In the genomic region with DNA sequence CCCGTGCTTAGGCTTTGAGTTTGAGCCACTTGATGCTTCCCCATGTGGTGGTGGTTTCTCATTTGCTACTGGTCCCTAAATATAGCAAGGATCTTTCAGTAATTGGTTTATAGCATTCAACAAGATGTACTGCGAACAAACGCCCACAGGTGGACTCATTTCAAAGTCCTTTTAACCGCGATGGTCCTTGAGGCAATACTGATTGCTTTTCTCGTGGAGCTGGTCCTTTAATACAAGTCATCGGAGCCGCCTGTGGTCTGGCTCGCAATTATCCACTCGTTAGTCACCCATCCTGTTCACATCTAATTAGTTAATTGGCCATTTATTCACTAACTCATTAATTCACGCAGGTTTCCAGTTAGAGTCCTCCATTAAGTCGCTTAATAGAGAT, we compare ENCODE assay signal across 10 mouse cellular contexts. TPM values are rescaled to one million over a fixed set of nuclear protein-coding genes. Genes with fewer than 3 reads are reported as not detected.
DNase-seq lines count a peak whose midpoint lies in the region; ATAC-seq lines count a peak whose summit lies in the region.
"Had no signal": no experiment of that assay in that cellular context is flagged by ENCODE, and none has a peak within 500 bp of the region (broad histone marks: within the 10 kb centered on the region; RNA-seq: fewer than 3 reads in every experiment).

No protein-coding gene starts in this region.

- H3K27me3 ChIP-seq in neural tube, embryonic 11.5 days (ENCODE audit: control insufficient read depth, insufficient read depth, low read length) = peaks cover 15% of the 10 kb centered on the region
- peaks cover 49% of the 10 kb centered on the region for H3K27me3 ChIP-seq in limb, embryonic 10.5 days (ENCODE audit: low read depth, poor library complexity, severe bottlenecking)
- H3K27me3 ChIP-seq in stomach, embryonic 16.5 days (ENCODE audit: control insufficient read depth, insufficient read depth, low read length) = peaks cover 21% of the 10 kb centered on the region

- peak overlapping the region; percentile 67; the same call in 1 of the 2 replicates for H3K9ac ChIP-seq in neural tube, embryonic 11.5 days (ENCODE audit: low read length)
- H3K9ac ChIP-seq in stomach, embryonic 16.5 days (ENCODE audit: low read length) = no peak overlapping the region

- WGBS in neural tube, embryonic 11.5 days = 45% methylated on average over 12 of the region's 12 CpGs
- WGBS in limb, embryonic 10.5 days = 57% methylated on average over 12 of the region's 12 CpGs
- 63% methylated on average over 12 of the region's 12 CpGs for WGBS in stomach, embryonic 16.5 days

- H3K4me2 ChIP-seq in neural tube, embryonic 11.5 days (ENCODE audit: low read depth) = peak overlapping the region; percentile 87; the same call in 1 of the 2 replicates
- H3K4me2 ChIP-seq in stomach, embryonic 16.5 days (ENCODE audit: low read depth, low read length) = no peak overlapping the region

- no peaks in the 10 kb centered on the region for H3K9me3 ChIP-seq in neural tube, embryonic 11.5 days (ENCODE audit: control insufficient read depth, low read length)
- H3K9me3 ChIP-seq in limb, embryonic 10.5 days (replicated peaks) = no peaks in the 10 kb centered on the region
- H3K9me3 ChIP-seq in stomach, embryonic 16.5 days (replicated peaks; ENCODE audit: control insufficient read depth, low read length) = no peaks in the 10 kb centered on the region

- H3K4me1 ChIP-seq in neural tube, embryonic 11.5 days (ENCODE audit: control insufficient read depth, insufficient read depth, low read length) = no peaks in the 10 kb centered on the region
- H3K4me1 ChIP-seq in limb, embryonic 10.5 days = peaks cover 12% of the 10 kb centered on the region
- H3K4me1 ChIP-seq in stomach, embryonic 16.5 days (ENCODE audit: control insufficient read depth, insufficient read depth, low read length) = no peaks in the 10 kb centered on the region

- H3K36me3 ChIP-seq in neural tube, embryonic 11.5 days (ENCODE audit: control insufficient read depth, insufficient read depth, low read length) = no peaks in the 10 kb centered on the region
- H3K36me3 ChIP-seq in limb, embryonic 10.5 days = no peaks in the 10 kb centered on the region
- H3K36me3 ChIP-seq in stomach, embryonic 16.5 days (ENCODE audit: control insufficient read depth, insufficient read depth, low read length) = no peaks in the 10 kb centered on the region

- H3K4me3 ChIP-seq in neural tube, embryonic 11.5 days (ENCODE audit: low read depth, low read length) = no peak overlapping the region; the same call in 1 of the 2 replicates
- H3K4me3 ChIP-seq in limb, embryonic 10.5 days = peak overlapping the region; percentile 68
- H3K4me3 ChIP-seq in stomach, embryonic 16.5 days (replicated peaks; ENCODE audit: low read length) = peak overlapping the region; percentile 52; the same call in 1 of the 2 replicates

- no peak for ATAC-seq in neural tube, embryonic 11.5 days (ENCODE audit: insufficient read depth, low FRiP score, low TSS enrichment)
- no peak for ATAC-seq in stomach, embryonic 16.5 days (ENCODE audit: insufficient read depth, low FRiP score)
- no peak for ATAC-seq in cerebellum, adult (ENCODE audit: insufficient number of reproducible peaks, low FRiP score, low TSS enrichment)
- ATAC-seq: inflammation-experienced regulatory T-cells, adult 6 months had no signal

- DNase-seq in embryo, embryonic 11 days = peak; percentile 11
- no peak for DNase-seq in embryo, embryonic 9.5 days (ENCODE audit: extremely low spot score)
- DNase-seq in neural tube, embryonic 11.5 days (ENCODE audit: low spot score) = no peak
- no peak for DNase-seq in neural tube, embryonic 10.5 days (ENCODE audit: extremely low spot score, low spot score)
- no peak for DNase-seq in limb, embryonic 10.5 days (ENCODE audit: low spot score)
- DNase-seq in thymus, postnatal 4 days = no peak
- DNase-seq: lung, adult 18-20 months had no signal

- no peak overlapping the region for H3K27ac ChIP-seq in neural tube, embryonic 11.5 days (ENCODE audit: low read depth, low read length)
- H3K27ac ChIP-seq in limb, embryonic 10.5 days = no peak overlapping the region
- H3K27ac ChIP-seq in stomach, embryonic 16.5 days (ENCODE audit: low read length) = no peak overlapping the region

RNA-seq across cellular contexts. Expression of gene Syt16, which starts 0.6 kb away (rescaled TPM):
- polyA plus RNA-seq in neural tube, embryonic 11.5 days (2014; fragmentation: Nextera tagmentation; extraction: Ambion mirVana) = 6.7 and 9.3 TPM in 2 replicates
- 0.40 and 1.7 TPM in 2 replicates for polyA plus RNA-seq in limb, embryonic 10.5 days (2016; fragmentation: Nextera tagmentation; extraction: Ambion mirVana)
- polyA plus RNA-seq in stomach, embryonic 16.5 days (2015; fragmentation: Nextera tagmentation; extraction: Ambion mirVana) = 3.7 and 4.7 TPM in 2 replicates
- polyA plus RNA-seq: inflammation-experienced regulatory T-cells, adult 6 months had no signal

RNA-seq across cellular contexts. Expression of gene Snapc1, which starts 32.6 kb away (rescaled TPM):
- polyA plus RNA-seq in neural tube, embryonic 11.5 days (2014; fragmentation: Nextera tagmentation; extraction: Ambion mirVana) = 24.6 and 29.9 TPM in 2 replicates
- polyA plus RNA-seq in limb, embryonic 10.5 days (2016; fragmentation: Nextera tagmentation; extraction: Ambion mirVana) = 18.9 and 23.5 TPM in 2 replicates
- polyA plus RNA-seq in stomach, embryonic 16.5 days (2015; fragmentation: Nextera tagmentation; extraction: Ambion mirVana) = 19.6 and 21.2 TPM in 2 replicates

RNA-seq across cellular contexts. Expression of gene Gm49321, which starts 59.4 kb away (rescaled TPM):
- polyA plus RNA-seq in neural tube, embryonic 11.5 days (2014; fragmentation: Nextera tagmentation; extraction: Ambion mirVana) = 13.0 and 18.3 TPM in 2 replicates
- polyA plus RNA-seq in limb, embryonic 10.5 days (2016; fragmentation: Nextera tagmentation; extraction: Ambion mirVana) = 13.3 and 14.4 TPM in 2 replicates
- polyA plus RNA-seq in stomach, embryonic 16.5 days (2015; fragmentation: Nextera tagmentation; extraction: Ambion mirVana) = 12.3 and 15.0 TPM in 2 replicates
